Mouse (Mus musculus): ENCODE results near the gene Tle6. TPM values are rescaled to one million over a fixed set of nuclear protein-coding genes. Genes with fewer than 3 reads are reported as not detected.

Tle6 gene
- 7.7 and 8.7 TPM in 2 replicates for polyA plus RNA-seq (2015; fragmentation: Nextera tagmentation; extraction: Ambion mirVana)

GRCm38 (mm10) chr10:81600738-81601203 lies at the start of gene Tle6:
TSS of gene Tle6 (minus strand) at chr10:81601073.

GRCm38 (mm10) chr10:81648803-81649775 lies 48.2 kb upstream of the Tle6 start, which contains the start of gene Gm10778:
TSS of gene Gm10778 (plus strand) at chr10:81649059.

GRCm38 (mm10) chr10:81628390-81628789 lies 27.5 kb upstream of the Tle6 start, which contains the start of gene Ankrd24:
TSS of gene Ankrd24 (plus strand) at chr10:81628540.

GRCm38 (mm10) chr10:81626994-81627835 lies 26.3 kb upstream of the Tle6 start, which contains the start of gene Sirt6:
TSS of gene Sirt6 (minus strand) at chr10:81627797.

GRCm38 (mm10) chr10:81605974-81606751 lies 5.3 kb upstream of the Tle6 start, which contains the start of gene BC025920:
TSS of gene BC025920 (plus strand) at chr10:81606270.

GRCm38 (mm10) chr10:81574081-81575056 lies 26.5 kb downstream of the Tle6 start, which contains the start of gene Tle2:
TSS of gene Tle2 (plus strand) at chr10:81574561.

GRCm38 (mm10) chr10:81559163-81559626 lies 41.7 kb downstream of the Tle6 start, which contains the start of gene Aes:
TSS of gene Aes (plus strand) at chr10:81559488.

GRCm38 (mm10) chr10:81545161-81545747 lies 55.6 kb downstream of the Tle6 start, which contains the start of gene Gna11:
TSS of gene Gna11 (minus strand) at chr10:81545190.

Other genes with a start within 250 kb of the Tle6 start
- gene Mfsd12, start 243.6 kb downstream of the Tle6 start, polyA plus RNA-seq (2015; fragmentation: Nextera tagmentation; extraction: Ambion mirVana) = 5.9 and 8.0 TPM in 2 replicates
- 0.27 and 0.37 TPM in 2 replicates for gene 4930404N11Rik, start 235.3 kb downstream of the Tle6 start, polyA plus RNA-seq (2015; fragmentation: Nextera tagmentation; extraction: Ambion mirVana)
- gene Fzr1, start 222.6 kb downstream of the Tle6 start, polyA plus RNA-seq (2015; fragmentation: Nextera tagmentation; extraction: Ambion mirVana) = 35.3 and 36.5 TPM in 2 replicates
- gene Dohh, start 216.6 kb downstream of the Tle6 start, polyA plus RNA-seq (2015; fragmentation: Nextera tagmentation; extraction: Ambion mirVana) = 70.2 and 72.8 TPM in 2 replicates
- 1.2 and 1.4 TPM in 2 replicates for gene Gm48551, start 216.6 kb downstream of the Tle6 start, polyA plus RNA-seq (2015; fragmentation: Nextera tagmentation; extraction: Ambion mirVana)
- 0.24 TPM in 2 replicates for gene Gm48552, start 212.1 kb downstream of the Tle6 start, polyA plus RNA-seq (2015; fragmentation: Nextera tagmentation; extraction: Ambion mirVana)
- gene Smim24, start 208.0 kb downstream of the Tle6 start, polyA plus RNA-seq (2015; fragmentation: Nextera tagmentation; extraction: Ambion mirVana) = 1.0 and 1.6 TPM in 2 replicates
- gene Nfic, start 145.4 kb downstream of the Tle6 start, polyA plus RNA-seq (2015; fragmentation: Nextera tagmentation; extraction: Ambion mirVana) = 130 and 133 TPM in 2 replicates
- gene Celf5, start 118.4 kb downstream of the Tle6 start, polyA plus RNA-seq (2015; fragmentation: Nextera tagmentation; extraction: Ambion mirVana) = 0.09 TPM in 1 of 2 replicates, not detected in the other
- 36.0 and 36.4 TPM in 2 replicates for gene Ncln, start 104.7 kb downstream of the Tle6 start, polyA plus RNA-seq (2015; fragmentation: Nextera tagmentation; extraction: Ambion mirVana)
- gene S1pr4, start 100.9 kb downstream of the Tle6 start, polyA plus RNA-seq (2015; fragmentation: Nextera tagmentation; extraction: Ambion mirVana) = 0.66 and 0.81 TPM in 2 replicates
- 1.3 and 2.6 TPM in 2 replicates for gene Gna15, start 76.8 kb downstream of the Tle6 start, polyA plus RNA-seq (2015; fragmentation: Nextera tagmentation; extraction: Ambion mirVana)
- gene Gna11, start 55.9 kb downstream of the Tle6 start, polyA plus RNA-seq (2015; fragmentation: Nextera tagmentation; extraction: Ambion mirVana) = 44.8 and 48.0 TPM in 2 replicates
- gene Aes, start 41.6 kb downstream of the Tle6 start, polyA plus RNA-seq (2015; fragmentation: Nextera tagmentation; extraction: Ambion mirVana) = 684 and 719 TPM in 2 replicates
- gene Tle2, start 26.5 kb downstream of the Tle6 start, polyA plus RNA-seq (2015; fragmentation: Nextera tagmentation; extraction: Ambion mirVana) = 7.1 and 9.1 TPM in 2 replicates
- 0.55 and 0.58 TPM in 2 replicates for gene BC025920, start 5.2 kb upstream of the Tle6 start, polyA plus RNA-seq (2015; fragmentation: Nextera tagmentation; extraction: Ambion mirVana)
- gene Sirt6, start 26.7 kb upstream of the Tle6 start, polyA plus RNA-seq (2015; fragmentation: Nextera tagmentation; extraction: Ambion mirVana) = 12.5 and 14.1 TPM in 2 replicates
- 8.3 and 9.4 TPM in 2 replicates for gene Ankrd24, start 27.5 kb upstream of the Tle6 start, polyA plus RNA-seq (2015; fragmentation: Nextera tagmentation; extraction: Ambion mirVana)
- gene Gm10778, start 48.0 kb upstream of the Tle6 start, polyA plus RNA-seq (2015; fragmentation: Nextera tagmentation; extraction: Ambion mirVana) = 1.4 and 2.2 TPM in 2 replicates
- 6.3 and 7.0 TPM in 2 replicates for gene Zfp433, start 103.8 kb upstream of the Tle6 start, polyA plus RNA-seq (2015; fragmentation: Nextera tagmentation; extraction: Ambion mirVana)
- gene Gm3055, start 170.1 kb upstream of the Tle6 start, polyA plus RNA-seq (2015; fragmentation: Nextera tagmentation; extraction: Ambion mirVana) = 1.9 and 3.5 TPM in 2 replicates
- 1.1 and 1.4 TPM in 2 replicates for gene Gm4767, start 211.1 kb upstream of the Tle6 start, polyA plus RNA-seq (2015; fragmentation: Nextera tagmentation; extraction: Ambion mirVana)

All from skeletal muscle tissue, postnatal 0 days (tissue).